Comparison of ENCODE assay signal across 10 mouse cellular contexts in the genomic region with DNA sequence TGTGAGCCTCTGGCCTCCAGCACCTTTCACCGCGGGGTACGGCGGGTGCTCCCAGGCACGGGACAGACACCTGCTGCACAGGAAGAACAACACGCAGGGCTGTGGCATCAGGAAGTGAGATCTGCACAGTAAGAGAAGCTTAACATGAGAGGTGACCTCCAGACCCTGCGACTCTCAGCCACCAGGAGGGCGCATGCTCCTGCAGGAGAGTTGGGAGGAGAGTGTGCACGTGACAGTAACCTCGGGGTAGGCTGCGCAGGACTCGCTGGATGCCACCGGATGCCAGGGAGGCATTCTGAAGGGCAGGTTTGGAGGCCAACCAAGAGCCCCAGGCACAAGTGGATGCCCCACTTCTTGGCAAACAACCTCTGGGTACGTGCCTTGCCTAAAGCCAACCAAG. TPM values are rescaled to one million over a fixed set of nuclear protein-coding genes. Genes with fewer than 3 reads are reported as not detected.
DNase-seq lines count a peak whose midpoint lies in the region; ATAC-seq lines count a peak whose summit lies in the region.
"Had no signal": no experiment of that assay in that cellular context is flagged by ENCODE, and none has a peak within 500 bp of the region (broad histone marks: within the 10 kb centered on the region; RNA-seq: fewer than 3 reads in every experiment).

No protein-coding gene starts in this region.

- peak overlapping the region; percentile 69 for H3K27ac ChIP-seq in heart, embryonic 16.5 days (ENCODE audit: low read length)
- peak overlapping the region; percentile 35; the same call in 1 of the 2 replicates for H3K27ac ChIP-seq in kidney, embryonic 16.5 days (ENCODE audit: low read length)
- H3K27ac ChIP-seq in stomach, embryonic 16.5 days (ENCODE audit: low read length), result no peak overlapping the region
- no peak overlapping the region for H3K27ac ChIP-seq in neural tube, embryonic 15.5 days (replicated peaks)
- no peak overlapping the region for H3K27ac ChIP-seq in embryonic facial prominence, embryonic 10.5 days (replicated peaks)
- H3K27ac ChIP-seq: hindbrain, embryonic 10.5 days had no signal

- no peaks in the 10 kb centered on the region for H3K9me3 ChIP-seq in heart, embryonic 16.5 days (replicated peaks; ENCODE audit: control insufficient read depth, low read length)
- H3K9me3 ChIP-seq in kidney, embryonic 16.5 days (ENCODE audit: low read length), result no peaks in the 10 kb centered on the region
- no peaks in the 10 kb centered on the region for H3K9me3 ChIP-seq in stomach, embryonic 16.5 days (replicated peaks; ENCODE audit: control insufficient read depth, low read length)
- no peaks in the 10 kb centered on the region for H3K9me3 ChIP-seq in neural tube, embryonic 15.5 days (replicated peaks)
- no peaks in the 10 kb centered on the region for H3K9me3 ChIP-seq in embryonic facial prominence, embryonic 10.5 days
- H3K9me3 ChIP-seq: hindbrain, embryonic 10.5 days had no signal

- ATAC-seq in heart, embryonic 16.5 days (replicated peaks; ENCODE audit: extremely low read depth, insufficient read depth, low FRiP score), result peak; percentile 46; the same call in 1 of the 2 replicates
- 0 out of 2 replicates have a peak, but pooled peaks have one; percentile 30 for ATAC-seq in kidney, embryonic 16.5 days (ENCODE audit: low FRiP score, low TSS enrichment)
- ATAC-seq in stomach, embryonic 16.5 days (ENCODE audit: insufficient read depth, low FRiP score), result peak; percentile 23; the same call in 1 of the 2 replicates
- ATAC-seq in neural tube, embryonic 15.5 days (ENCODE audit: low FRiP score), result no peak

- peak overlapping the region; percentile 33; the same call in 1 of the 2 replicates for H3K9ac ChIP-seq in heart, embryonic 16.5 days (ENCODE audit: low read length)
- no peak overlapping the region for H3K9ac ChIP-seq in kidney, embryonic 16.5 days (replicated peaks; ENCODE audit: low read length)
- no peak overlapping the region for H3K9ac ChIP-seq in stomach, embryonic 16.5 days (ENCODE audit: low read length)
- H3K9ac ChIP-seq in neural tube, embryonic 15.5 days (replicated peaks), result no peak overlapping the region

- peaks cover 38% of the 10 kb centered on the region for H3K4me1 ChIP-seq in heart, embryonic 16.5 days (ENCODE audit: control insufficient read depth, insufficient read depth, low read length)
- H3K4me1 ChIP-seq in kidney, embryonic 16.5 days (ENCODE audit: insufficient read depth, low read length), result 0 out of 2 replicates have a peak, but pooled peaks cover 8% of the 10 kb centered on the region
- 0 out of 2 replicates have a peak, but pooled peaks cover 4% of the 10 kb centered on the region for H3K4me1 ChIP-seq in stomach, embryonic 16.5 days (ENCODE audit: control insufficient read depth, insufficient read depth, low read length)
- peaks cover 10% of the 10 kb centered on the region; the same call in 1 of the 2 replicates for H3K4me1 ChIP-seq in neural tube, embryonic 15.5 days
- peaks cover 39% of the 10 kb centered on the region for H3K4me1 ChIP-seq in embryonic facial prominence, embryonic 10.5 days

- DNase-seq in ES-CJ7 (ENCODE audit: low read depth, low spot score) (peak; percentile 66), liver (no peak)
- DNase-seq in embryonic facial prominence, embryonic 10.5 days (ENCODE audit: low spot score), result no peak
- no peak for DNase-seq in layer of hippocampus, adult 11-12 months (ENCODE audit: low spot score)

- H3K36me3 ChIP-seq in heart, embryonic 16.5 days (ENCODE audit: control insufficient read depth, insufficient read depth), result no peaks in the 10 kb centered on the region
- H3K36me3 ChIP-seq in kidney, embryonic 16.5 days (ENCODE audit: insufficient read depth, low read length), result no peaks in the 10 kb centered on the region
- no peaks in the 10 kb centered on the region for H3K36me3 ChIP-seq in stomach, embryonic 16.5 days (ENCODE audit: control insufficient read depth, insufficient read depth, low read length)
- H3K36me3 ChIP-seq in neural tube, embryonic 15.5 days, result no peaks in the 10 kb centered on the region
- H3K36me3 ChIP-seq in embryonic facial prominence, embryonic 10.5 days (replicated peaks), result peaks cover 23% of the 10 kb centered on the region
- H3K36me3 ChIP-seq: hindbrain, embryonic 10.5 days had no signal

- no peak overlapping the region for H3K4me3 ChIP-seq in heart, embryonic 16.5 days (ENCODE audit: low read length)
- no peak overlapping the region for H3K4me3 ChIP-seq in kidney, embryonic 16.5 days (ENCODE audit: low read length)
- no peak overlapping the region for H3K4me3 ChIP-seq in stomach, embryonic 16.5 days (replicated peaks; ENCODE audit: low read length)
- H3K4me3 ChIP-seq in neural tube, embryonic 15.5 days (replicated peaks), result no peak overlapping the region
- no peak overlapping the region for H3K4me3 ChIP-seq in embryonic facial prominence, embryonic 10.5 days
- H3K4me3 ChIP-seq: erythroblast, embryonic 14.5 days; hindbrain, embryonic 10.5 days had no signal

- H3K4me2 ChIP-seq in heart, embryonic 16.5 days (ENCODE audit: low read depth, low read length), result no peak overlapping the region
- H3K4me2 ChIP-seq in kidney, embryonic 16.5 days (replicated peaks; ENCODE audit: low read depth, low read length), result no peak overlapping the region
- no peak overlapping the region for H3K4me2 ChIP-seq in stomach, embryonic 16.5 days (ENCODE audit: low read depth, low read length)
- H3K4me2 ChIP-seq in neural tube, embryonic 15.5 days, result no peak overlapping the region

- H3K27me3 ChIP-seq in heart, embryonic 16.5 days (ENCODE audit: control insufficient read depth, insufficient read depth, low read length), result no peaks in the 10 kb centered on the region
- no peaks in the 10 kb centered on the region for H3K27me3 ChIP-seq in kidney, embryonic 16.5 days (ENCODE audit: insufficient read depth, low read length)
- H3K27me3 ChIP-seq in stomach, embryonic 16.5 days (ENCODE audit: control insufficient read depth, insufficient read depth, low read length), result no peaks in the 10 kb centered on the region
- no peaks in the 10 kb centered on the region for H3K27me3 ChIP-seq in neural tube, embryonic 15.5 days (replicated peaks)
- 0 out of 2 replicates have a peak, but pooled peaks cover 12% of the 10 kb centered on the region for H3K27me3 ChIP-seq in embryonic facial prominence, embryonic 10.5 days (replicated peaks; ENCODE audit: low read depth, poor library complexity, severe bottlenecking)

- 61% methylated on average over 14 of the region's 14 CpGs for WGBS in heart, embryonic 16.5 days
- WGBS in kidney, embryonic 16.5 days, result 73% methylated on average over 14 of the region's 14 CpGs
- WGBS in stomach, embryonic 16.5 days, result 66% methylated on average over 14 of the region's 14 CpGs
- 87% methylated on average over 14 of the region's 14 CpGs for WGBS in neural tube, embryonic 15.5 days
- 88% methylated on average over 14 of the region's 14 CpGs for WGBS in embryonic facial prominence, embryonic 10.5 days

RNA-seq across cellular contexts. Expression of gene Bmp7, which starts 26.1 kb away (rescaled TPM):
- polyA plus RNA-seq in heart, embryonic 16.5 days (2015; fragmentation: Nextera tagmentation; extraction: Ambion mirVana), result 32.8 and 33.3 TPM in 2 replicates
- 39.8 and 49.7 TPM in 2 replicates for polyA plus RNA-seq in kidney, embryonic 16.5 days (2015; fragmentation: Nextera tagmentation; extraction: Ambion mirVana)
- 15.5 and 15.7 TPM in 2 replicates for polyA plus RNA-seq in stomach, embryonic 16.5 days (2015; fragmentation: Nextera tagmentation; extraction: Ambion mirVana)
- 13.4 and 13.7 TPM in 2 replicates for polyA plus RNA-seq in neural tube, embryonic 15.5 days (2015; fragmentation: Nextera tagmentation; extraction: Ambion mirVana)
- polyA plus RNA-seq in embryonic facial prominence, embryonic 10.5 days (2016; fragmentation: Nextera tagmentation; extraction: Ambion mirVana), result 19.8 and 20.9 TPM in 2 replicates
- polyA plus RNA-seq: erythroblast, embryonic 14.5 days had no signal

Comparison
In these comparisons a context has a peak if more than half of its experiments do, and no peak if none do; other contexts are left out.
1. H3K27ac ChIP-seq: peak in heart, embryonic 16.5 days (single experiment) and kidney, embryonic 16.5 days (single experiment); none in stomach, embryonic 16.5 days (single experiment), neural tube, embryonic 15.5 days (single experiment) and embryonic facial prominence, embryonic 10.5 days (single experiment).